11 mouse cellular contexts compared by ENCODE assay signal in genomic region chrX:140529074-140529561, GRCm38 (mm10).
DNase-seq lines count a peak whose midpoint lies in the region; ATAC-seq and TF ChIP-seq lines count a peak whose summit lies in the region.
"Had no signal": no experiment of that assay in that cellular context is flagged by ENCODE, and none has a peak within 500 bp of the region (broad histone marks: within the 10 kb centered on the region; RNA-seq: fewer than 3 reads in every experiment).

No protein-coding gene starts in this region.

- H3K9ac ChIP-seq in embryonic facial prominence, embryonic 14.5 days (ENCODE audit: low read depth, low read length): no peak overlapping the region
- H3K9ac ChIP-seq in lung, postnatal 0 days (replicated peaks; ENCODE audit: low read depth): no peak overlapping the region
- H3K9ac ChIP-seq: forebrain, embryonic 15.5 days had no signal

- H3K9me3 ChIP-seq in embryonic facial prominence, embryonic 14.5 days (ENCODE audit: control insufficient read depth, low read length): no peaks in the 10 kb centered on the region
- H3K9me3 ChIP-seq in embryonic facial prominence, embryonic 10.5 days: no peaks in the 10 kb centered on the region
- no peaks in the 10 kb centered on the region for H3K9me3 ChIP-seq in lung, postnatal 0 days (ENCODE audit: low read length)
- H3K9me3 ChIP-seq: forebrain, embryonic 15.5 days; hindbrain, embryonic 10.5 days had no signal

- ATAC-seq in embryonic facial prominence, embryonic 14.5 days (ENCODE audit: low read depth): no peak
- peak; percentile 93 for ATAC-seq in lung, postnatal 0 days
- ATAC-seq: forebrain, embryonic 15.5 days had no signal

- no peak for TF ChIP-seq CTCF in lung, postnatal 0 days (IDR thresholded peaks at IDR 0.05)

- no peak overlapping the region for H3K4me2 ChIP-seq in embryonic facial prominence, embryonic 14.5 days (ENCODE audit: low read depth, low read length)
- no peak overlapping the region for H3K4me2 ChIP-seq in lung, postnatal 0 days (replicated peaks; ENCODE audit: low read depth, low read length)
- H3K4me2 ChIP-seq: forebrain, embryonic 15.5 days had no signal

- no peaks in the 10 kb centered on the region for H3K36me3 ChIP-seq in embryonic facial prominence, embryonic 14.5 days (ENCODE audit: control insufficient read depth, insufficient read depth, low read length)
- H3K36me3 ChIP-seq in embryonic facial prominence, embryonic 10.5 days (replicated peaks): no peaks in the 10 kb centered on the region
- H3K36me3 ChIP-seq in lung, postnatal 0 days (ENCODE audit: insufficient read depth, low read length): no peaks in the 10 kb centered on the region
- H3K36me3 ChIP-seq: forebrain, embryonic 15.5 days; hindbrain, embryonic 10.5 days had no signal

- DNase-seq in embryonic facial prominence, embryonic 14.5 days (ENCODE audit: low spot score): peak; percentile 33
- no peak for DNase-seq in embryonic facial prominence, embryonic 10.5 days (ENCODE audit: low spot score)
- peak; percentile 14 for DNase-seq in testis, postnatal 14 days (ENCODE audit: low spot score)
- no peak for DNase-seq in testis, postnatal 10 days (ENCODE audit: low spot score)
- DNase-seq in lung, postnatal 0 days (ENCODE audit: low spot score): peak; percentile 90
- DNase-seq in right cerebral cortex, postnatal 4 days: no peak
- DNase-seq in layer of hippocampus, adult 9-10 months (ENCODE audit: low spot score): no peak
- DNase-seq in cerebellum, postnatal 14 days: no peak
- DNase-seq: B cell, adult 2 months had no signal

- H3K27ac ChIP-seq in embryonic facial prominence, embryonic 14.5 days (replicated peaks; ENCODE audit: low read depth, low read length): no peak overlapping the region
- no peak overlapping the region for H3K27ac ChIP-seq in embryonic facial prominence, embryonic 10.5 days (replicated peaks)
- peak overlapping the region; percentile 78 for H3K27ac ChIP-seq in lung, postnatal 0 days (ENCODE audit: low read length)
- H3K27ac ChIP-seq: forebrain, embryonic 15.5 days; hindbrain, embryonic 10.5 days had no signal

- 43% methylated on average over 5 of the region's 5 CpGs for WGBS in embryonic facial prominence, embryonic 14.5 days
- WGBS in embryonic facial prominence, embryonic 10.5 days: 68% methylated on average over 5 of the region's 5 CpGs
- 45% methylated on average over 5 of the region's 5 CpGs for WGBS in lung, postnatal 0 days

- H3K4me3 ChIP-seq in embryonic facial prominence, embryonic 14.5 days (ENCODE audit: low read depth, low read length): no peak overlapping the region
- H3K4me3 ChIP-seq in embryonic facial prominence, embryonic 10.5 days: no peak overlapping the region
- no peak overlapping the region for H3K4me3 ChIP-seq in lung, postnatal 0 days (ENCODE audit: low read depth, low read length)
- H3K4me3 ChIP-seq: forebrain, embryonic 15.5 days; hindbrain, embryonic 10.5 days had no signal

- H3K4me1 ChIP-seq in embryonic facial prominence, embryonic 14.5 days (ENCODE audit: control insufficient read depth, insufficient read depth, low read length): no peaks in the 10 kb centered on the region
- H3K4me1 ChIP-seq in embryonic facial prominence, embryonic 10.5 days: peaks cover 6% of the 10 kb centered on the region; the same call in 1 of the 2 replicates
- H3K4me1 ChIP-seq in lung, postnatal 0 days (ENCODE audit: insufficient read depth, low read depth, low read length): no peaks in the 10 kb centered on the region
- H3K4me1 ChIP-seq: forebrain, embryonic 15.5 days; hindbrain, embryonic 10.5 days had no signal

- H3K27me3 ChIP-seq in embryonic facial prominence, embryonic 14.5 days (replicated peaks; ENCODE audit: control insufficient read depth, insufficient read depth, low read length): peaks cover 5% of the 10 kb centered on the region; the same call in 1 of the 2 replicates
- H3K27me3 ChIP-seq in embryonic facial prominence, embryonic 10.5 days (replicated peaks; ENCODE audit: low read depth, poor library complexity, severe bottlenecking): peaks cover 96% of the 10 kb centered on the region
- no peaks in the 10 kb centered on the region for H3K27me3 ChIP-seq in lung, postnatal 0 days (replicated peaks; ENCODE audit: insufficient read depth, low read length)

- peak; percentile 99 for TF ChIP-seq EP300 in lung, postnatal 0 days (IDR thresholded peaks at IDR 0.05)

Comparison
In these comparisons a context has a peak if more than half of its experiments do, and no peak if none do; other contexts are left out.
1. DNase-seq: peak in embryonic facial prominence, embryonic 14.5 days (single experiment), testis, postnatal 14 days (single experiment) and lung, postnatal 0 days (single experiment); none in embryonic facial prominence, embryonic 10.5 days (single experiment), testis, postnatal 10 days (single experiment), right cerebral cortex, postnatal 4 days (single experiment), layer of hippocampus, adult 9-10 months (single experiment) and cerebellum, postnatal 14 days (0 of 2).